ENCODE assay signal across 8 mouse cellular contexts in genomic region chr13:47777206-47778099, GRCm38 (mm10).
A peak's percentile ranks its signal among the peaks of the same experiment; 100 is the strongest.
DNase-seq lines count a peak whose midpoint lies in the region; ATAC-seq and TF ChIP-seq lines count a peak whose summit lies in the region.

No protein-coding gene starts in this region.

- H3K27me3 ChIP-seq in heart, embryonic 14.5 days (ENCODE audit: control insufficient read depth, insufficient read depth, low read length): no peaks in the 10 kb centered on the region
- H3K27me3 ChIP-seq in cerebellum, adult 2 months (ENCODE audit: control insufficient read depth, insufficient read depth, low read length): no peaks in the 10 kb centered on the region

- H3K9ac ChIP-seq in heart, embryonic 14.5 days (ENCODE audit: low read length): no peak overlapping the region

- peak overlapping the region; percentile 26 for H3K4me2 ChIP-seq in heart, embryonic 14.5 days (ENCODE audit: low read length)

- H3K9me3 ChIP-seq in heart, embryonic 14.5 days (ENCODE audit: control insufficient read depth, low read length): no peaks in the 10 kb centered on the region

- no peak overlapping the region for H3K4me3 ChIP-seq in heart, embryonic 14.5 days (ENCODE audit: control insufficient read depth in 1 of 2, insufficient read depth in 1 of 2, low read depth in 1 of 2, low read length in 2 of 2)
- H3K4me3 ChIP-seq in cerebellum, adult 2 months (replicated peaks; ENCODE audit: insufficient read depth, low read depth, low read length): no peak overlapping the region

- TF ChIP-seq POLR2A in cerebellum, adult 2 months (IDR thresholded peaks at IDR 0.05; ENCODE audit: borderline replicate concordance, insufficient read depth, low read length): no peak

- no peaks in the 10 kb centered on the region for H3K36me3 ChIP-seq in heart, embryonic 14.5 days (ENCODE audit: control insufficient read depth, insufficient read depth, low read length)

- peaks cover 2 to 3% of the 10 kb centered on the region in 2 experiments; a peak in 2 of 4 replicates for H3K4me1 ChIP-seq in heart, embryonic 14.5 days (ENCODE audit: control insufficient read depth in 2 of 2, insufficient read depth in 2 of 2, low read length in 2 of 2)
- no peaks in the 10 kb centered on the region for H3K4me1 ChIP-seq in cerebellum, adult 2 months (ENCODE audit: control insufficient read depth, insufficient read depth, low read length)

- DNase-seq in gastrocnemius, adult 18-20 months (ENCODE audit: low spot score): peak; percentile 5
- no peak for DNase-seq in gastrocnemius, postnatal 25 days
- DNase-seq in NIH3T3 (ENCODE audit: low read depth): peak; percentile 90
- DNase-seq in lung, postnatal 36 days: peak; percentile 26
- DNase-seq in cerebellum, adult 18-20 months: no peak
- no peak for DNase-seq in cerebellum, adult 2 months
- no peak for DNase-seq in left cerebral cortex, adult 8-10 months (ENCODE audit: low spot score in 2 of 2)

- peak overlapping the region; percentile 39 to 49; a peak in 3 of 4 replicates for H3K27ac ChIP-seq in heart, embryonic 14.5 days (replicated peaks in 1 of 2; ENCODE audit: control insufficient read depth in 1 of 2, insufficient read depth in 1 of 2, low read depth in 2 of 2, low read length in 2 of 2)
- H3K27ac ChIP-seq in cerebellum, adult 2 months (ENCODE audit: insufficient read depth, low read length): no peak overlapping the region

- no peak for ATAC-seq in heart, embryonic 14.5 days (ENCODE audit: insufficient number of reproducible peaks, insufficient read depth, low FRiP score, low read depth)

- WGBS in heart, embryonic 14.5 days: 37% methylated on average over 15 of the region's 15 CpGs
- 51% methylated on average over 15 of the region's 15 CpGs for WGBS in cerebellum, adult 2 months

- TF ChIP-seq CTCF in cerebellum, adult 2 months (IDR thresholded peaks at IDR 0.05; ENCODE audit: borderline replicate concordance, insufficient read depth, low read depth, low read length): no peak

Comparison
In these comparisons a context has a peak if more than half of its experiments do, and no peak if none do; other contexts are left out.
1. DNase-seq: peak in gastrocnemius, adult 18-20 months (single experiment), NIH3T3 (single experiment) and lung, postnatal 36 days (single experiment); none in gastrocnemius, postnatal 25 days (single experiment), cerebellum, adult 18-20 months (0 of 2), cerebellum, adult 2 months (0 of 2) and left cerebral cortex, adult 8-10 months (0 of 2).